Mouse (Mus musculus) forebrain, embryonic 16.5 days (tissue): ENCODE measurements around the gene Gpr137c. TPM values are rescaled to one million over a fixed set of nuclear protein-coding genes. Genes with fewer than 3 reads are reported as not detected.
A peak's percentile ranks its signal among the peaks of the same experiment; 100 is the strongest.

Source experiments
- ATAC-seq: fragments of 200-750 bp; cut with Nextera tagmentation; 2 replicates; pipeline ENCODE4 v1.8.0; 2017; ENCODE audit warnings: mild to moderate bottlenecking, moderate library complexity
- H3K27ac ChIP-seq: fragments of 300-500 bp; sonication (generic); 2 replicates; pipeline ENCODE4 v1.5.1; 2014; ENCODE audit warnings: low read length, control low read depth
- H3K27me3 ChIP-seq: fragments of 300-500 bp; sonication (generic); replicated peaks from 2 replicates; pipeline ENCODE4 v1.6.1; 2014; ENCODE audit warnings: low read length; ENCODE audit not compliant: control insufficient read depth, insufficient read depth
- H3K36me3 ChIP-seq: fragments of 300-500 bp; sonication (generic); 2 replicates; pipeline ENCODE4 v1.6.1; 2014; ENCODE audit not compliant: control insufficient read depth, insufficient read depth
- H3K4me1 ChIP-seq: fragments of 300-500 bp; sonication (generic); replicated peaks from 2 replicates; pipeline ENCODE4 v1.6.1; 2014; ENCODE audit warnings: low read length; ENCODE audit not compliant: control insufficient read depth, insufficient read depth
- H3K4me2 ChIP-seq: fragments of 300-500 bp; sonication (generic); 2 replicates; pipeline ENCODE4 v1.6.1; 2014; ENCODE audit warnings: mild to moderate bottlenecking, low read length, control low read depth
- H3K4me3 ChIP-seq: fragments of 300-500 bp; sonication (generic); replicated peaks from 2 replicates; pipeline ENCODE4 v1.5.1; 2014; ENCODE audit warnings: mild to moderate bottlenecking, low read length, control low read depth
- H3K9ac ChIP-seq: fragments of 300-500 bp; sonication (generic); replicated peaks from 2 replicates; pipeline ENCODE4 v1.6.1; 2014; ENCODE audit warnings: low read depth, low read length, control low read depth
- H3K9me3 ChIP-seq: fragments of 300-500 bp; sonication (generic); 2 replicates; pipeline ENCODE4 v1.6.1; 2016; ENCODE audit warnings: low read length; ENCODE audit not compliant: control insufficient read depth
- WGBS: fragments of 180-500 bp; shearing (Covaris S2); extraction: QIAGEN DNeasy Blood & Tissue Kit; methylation state at CpG from one replicate; pipeline ENCODE4 v1.1.7; 2014; 5-methylcytosine and 5-hydroxymethylcytosine counted together
- polyA plus RNA-seq: library from polyadenylated mRNA; unstranded; fragments of >200 nt; fragmentation: Nextera tagmentation; extraction: Ambion mirVana; gene quantifications from 2 replicates; pipeline ENCODE4 v1.2.1, GENCODE M21; 2015

The Gpr137c gene
- polyA plus RNA-seq, 1 experiment from 2014 or later: 15.1 TPM

DNA sequence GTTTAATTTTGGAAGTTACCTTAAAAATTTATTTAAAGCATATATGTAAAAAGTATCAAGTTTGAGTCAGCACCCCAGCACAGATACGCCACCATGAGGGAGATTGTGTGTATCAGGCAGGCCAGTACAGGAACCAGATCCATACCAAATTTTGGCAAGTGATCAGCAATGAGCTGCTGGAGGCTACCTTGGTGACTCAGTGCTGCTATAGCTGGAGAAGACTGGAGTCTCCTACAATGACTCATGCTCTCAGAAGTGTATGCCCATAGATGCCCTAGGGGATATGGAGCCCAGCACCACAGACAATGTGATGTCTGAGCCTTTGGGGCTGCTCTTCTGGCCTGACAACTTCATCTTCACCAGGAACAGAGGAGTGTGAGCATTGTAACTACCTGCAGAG, 8.1 kb upstream of the Gpr137c start:
- WGBS: 92% methylated on average over 1 of the region's 1 CpGs
- no peaks in the 10 kb centered on the region for H3K27me3 ChIP-seq
- ATAC-seq: no peak

DNA sequence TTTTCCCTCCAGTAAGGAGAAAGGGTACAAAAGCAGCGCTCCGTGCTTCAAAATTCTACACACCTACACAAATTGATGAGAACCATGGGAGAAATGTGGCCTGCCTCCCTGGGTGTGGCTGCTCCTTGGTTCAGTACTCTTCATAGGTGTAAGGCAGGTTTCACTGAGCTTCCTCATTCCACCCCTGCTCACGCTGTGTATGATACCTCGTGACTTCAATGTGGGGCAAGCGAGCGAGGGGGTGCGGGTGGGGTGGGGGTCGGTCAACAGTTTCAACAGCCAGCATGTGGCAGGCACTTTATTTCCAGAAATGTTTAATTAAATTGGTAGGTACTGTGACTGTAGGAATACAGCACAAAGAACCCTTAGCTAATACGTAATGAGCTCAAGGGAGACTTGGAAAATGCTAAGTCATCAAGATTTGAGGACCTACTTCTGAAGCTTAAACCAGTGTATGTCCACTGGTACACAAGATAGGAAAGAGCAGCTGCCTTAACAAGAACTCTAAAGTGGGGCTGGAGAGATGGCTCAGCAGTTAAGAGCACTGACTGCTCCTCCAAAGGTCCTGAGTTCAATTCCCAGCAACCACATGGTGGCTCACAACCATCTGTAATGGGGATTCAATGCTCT, 2.7 kb upstream of the Gpr137c start:
- no peak overlapping the region for H3K4me3 ChIP-seq
- H3K27ac ChIP-seq: no peak overlapping the region
- H3K9me3 ChIP-seq: no peaks in the 10 kb centered on the region
- no peaks in the 10 kb centered on the region for H3K36me3 ChIP-seq
- H3K4me2 ChIP-seq: no peak overlapping the region
- 95% methylated on average over 9 of the region's 9 CpGs for WGBS
- H3K9ac ChIP-seq: no peak overlapping the region
- ATAC-seq: no peak
- H3K4me1 ChIP-seq: peaks cover 14% of the 10 kb centered on the region
- H3K27me3 ChIP-seq: no peaks in the 10 kb centered on the region

More for the DNA sequence above, 8.1 kb upstream of the Gpr137c start:
- Histone ChIP-seq H3K27ac (no peak overlapping the region), H3K4me3 (no peak overlapping the region), H3K4me2 (no peak overlapping the region), H3K9ac (no peak overlapping the region), H3K4me1 (no peaks in the 10 kb centered on the region), H3K9me3 (no peaks in the 10 kb centered on the region), H3K36me3 (peaks cover 15% of the 10 kb centered on the region)

DNA sequence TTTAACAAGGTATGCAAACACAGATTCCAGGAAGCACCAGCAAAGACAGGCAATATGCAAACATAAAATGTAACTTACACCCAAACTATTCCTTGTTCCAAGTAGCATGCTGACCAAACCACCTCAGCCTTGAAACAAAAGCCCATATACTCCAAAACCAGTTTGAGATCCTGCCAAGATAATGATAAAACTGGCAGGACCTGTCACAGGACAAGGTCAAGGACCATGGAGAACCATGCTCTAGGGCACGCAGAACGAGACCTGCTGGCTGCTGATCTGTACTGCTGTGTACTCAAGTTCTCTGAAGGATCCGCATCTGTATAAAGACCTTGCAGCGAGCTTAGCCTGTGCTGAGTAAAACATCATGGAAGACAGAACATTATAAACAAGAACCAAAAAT, 1.8 kb upstream of the Gpr137c start:
- H3K27ac ChIP-seq: no peak overlapping the region
- no peaks in the 10 kb centered on the region for H3K9me3 ChIP-seq
- 91% methylated on average over 4 of the region's 4 CpGs for WGBS
- no peak overlapping the region for H3K4me3 ChIP-seq
- H3K4me2 ChIP-seq: peak overlapping the region; percentile 82
- no peak overlapping the region for H3K9ac ChIP-seq
- ATAC-seq: no peak
- H3K27me3 ChIP-seq: no peaks in the 10 kb centered on the region
- H3K4me1 ChIP-seq: peaks cover 17% of the 10 kb centered on the region
- H3K36me3 ChIP-seq: no peaks in the 10 kb centered on the region

DNA sequence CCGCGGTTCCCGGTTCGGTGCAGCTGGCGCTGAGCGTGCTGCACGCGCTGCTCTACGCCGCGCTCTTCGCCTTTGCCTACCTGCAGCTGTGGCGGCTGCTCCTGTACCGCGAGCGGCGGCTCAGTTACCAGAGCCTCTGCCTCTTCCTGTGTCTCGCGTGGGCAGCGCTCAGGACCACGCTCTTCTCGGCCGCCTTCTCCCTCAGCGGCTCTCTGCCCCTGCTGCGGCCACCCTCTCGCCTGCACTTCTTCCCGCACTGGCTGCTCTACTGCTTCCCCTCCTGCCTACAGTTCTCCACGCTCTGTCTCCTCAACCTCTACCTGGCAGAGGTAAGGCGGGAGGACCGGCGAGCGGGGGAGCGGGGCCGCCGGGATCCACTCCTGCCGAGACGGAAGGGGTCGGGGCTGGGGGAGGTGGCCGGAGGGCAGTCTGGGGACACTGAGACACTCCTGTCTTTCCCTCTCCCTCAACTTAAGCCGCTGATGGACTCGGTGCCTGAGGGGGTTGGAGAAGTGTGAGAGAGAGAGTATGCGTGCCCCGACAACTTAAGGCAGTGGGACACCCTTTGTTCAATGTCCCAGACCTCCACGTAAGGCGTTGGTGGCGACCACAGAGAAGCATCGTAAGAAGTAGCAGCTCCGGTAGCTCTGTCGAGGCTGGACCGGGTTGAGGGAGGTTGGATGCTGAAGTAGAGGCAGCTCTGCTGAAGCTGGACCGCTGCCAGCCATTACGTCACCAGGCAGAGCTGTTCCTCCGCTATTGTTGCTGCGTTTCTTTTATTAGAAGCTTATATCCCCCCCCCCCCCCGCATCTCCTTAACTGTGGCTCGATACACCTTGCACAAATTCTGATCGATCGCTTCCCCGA, 806 bp downstream of the Gpr137c start, which contains the start of gene Txndc16:
Gene Txndc16, minus strand, starts transcription at position 239 of the 867 bp plus-strand sequence.
- peak within 1 kb of the TSS; percentile 80 for H3K9ac ChIP-seq
- peaks cover 18% of the 10 kb centered on the region for H3K4me1 ChIP-seq
- under 1% methylated on average over 56 of the region's 59 CpGs for WGBS
- peak within 1 kb of the TSS; percentile 86 for H3K4me3 ChIP-seq
- H3K9me3 ChIP-seq: no peaks in the 10 kb centered on the region
- H3K36me3 ChIP-seq: no peaks in the 10 kb centered on the region; the same call in 1 of the 2 replicates
- peak within 1 kb of the TSS; percentile 82 for H3K4me2 ChIP-seq
- H3K27me3 ChIP-seq: no peaks in the 10 kb centered on the region
- peak; percentile 35 for ATAC-seq
- peak within 1 kb of the TSS; percentile 96 for H3K27ac ChIP-seq

DNA sequence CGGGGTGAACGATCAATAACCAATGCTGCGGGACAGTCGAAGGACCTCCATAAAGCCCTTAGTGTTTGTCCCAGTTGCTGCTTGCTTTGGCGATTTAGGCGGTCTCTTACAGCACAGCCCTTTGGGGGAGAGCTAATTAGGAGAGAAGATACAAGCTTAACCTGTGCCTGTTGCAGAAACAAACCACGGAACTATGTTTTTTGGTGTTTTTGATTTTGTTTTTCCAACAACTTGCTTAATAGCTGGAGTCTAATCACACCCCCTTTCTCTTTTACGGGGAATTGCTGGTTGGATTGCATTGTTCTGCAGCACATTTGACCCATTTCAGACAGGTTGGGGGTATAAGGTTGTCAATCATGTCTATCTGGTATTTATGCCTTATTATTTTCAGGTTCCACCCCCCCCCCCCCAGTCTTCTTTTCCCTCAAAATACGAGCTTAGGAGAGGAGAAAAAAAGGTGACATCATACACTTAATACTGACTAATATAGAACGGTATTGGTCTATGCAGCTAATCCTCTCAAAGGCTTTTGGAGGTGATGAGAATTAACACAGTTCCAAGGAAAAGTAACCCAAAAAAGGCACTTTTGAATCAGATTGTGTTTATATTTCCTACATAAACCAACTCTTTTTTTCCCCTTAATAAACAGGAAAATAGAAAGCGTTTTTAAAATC, 1.6 kb downstream of the Gpr137c start:
- no peaks in the 10 kb centered on the region; the same call in 1 of the 2 replicates for H3K36me3 ChIP-seq
- H3K9me3 ChIP-seq: no peaks in the 10 kb centered on the region
- H3K27ac ChIP-seq: peak overlapping the region; percentile 96
- no peaks in the 10 kb centered on the region for H3K27me3 ChIP-seq
- H3K4me3 ChIP-seq: peak overlapping the region; percentile 75
- H3K9ac ChIP-seq: peak overlapping the region; percentile 80
- no peak for ATAC-seq
- H3K4me2 ChIP-seq: peak overlapping the region; percentile 58
- 5% methylated on average over 11 of the region's 11 CpGs for WGBS
- peaks cover 18% of the 10 kb centered on the region for H3K4me1 ChIP-seq

DNA sequence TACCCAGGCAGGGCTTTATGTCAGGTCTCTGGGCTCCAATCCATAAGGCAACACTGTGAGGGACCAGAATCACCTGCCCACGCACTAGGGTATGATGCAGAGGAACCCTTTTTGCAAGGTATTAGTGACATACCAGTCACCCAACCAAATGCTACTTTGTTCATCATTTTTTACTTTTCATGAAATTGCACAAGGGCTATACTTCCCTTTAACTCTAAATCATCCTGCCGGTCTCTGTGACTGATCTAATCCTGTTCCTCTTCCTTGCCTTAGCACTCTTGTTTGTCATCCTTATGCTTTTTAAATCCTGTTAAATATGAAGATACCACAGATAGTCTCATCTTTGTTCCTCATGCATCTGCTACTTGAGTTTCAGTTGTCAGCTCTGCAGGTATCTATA, 19.5 kb downstream of the Gpr137c start:
- ATAC-seq: no peak
- no peak overlapping the region for H3K4me2 ChIP-seq
- no peaks in the 10 kb centered on the region for H3K27me3 ChIP-seq
- no peaks in the 10 kb centered on the region for H3K9me3 ChIP-seq
- no peak overlapping the region for H3K27ac ChIP-seq
- H3K4me1 ChIP-seq: no peaks in the 10 kb centered on the region
- WGBS: 85% methylated on average over 2 of the region's 2 CpGs
- H3K36me3 ChIP-seq: no peaks in the 10 kb centered on the region
- no peak overlapping the region for H3K9ac ChIP-seq
- no peak overlapping the region for H3K4me3 ChIP-seq

DNA sequence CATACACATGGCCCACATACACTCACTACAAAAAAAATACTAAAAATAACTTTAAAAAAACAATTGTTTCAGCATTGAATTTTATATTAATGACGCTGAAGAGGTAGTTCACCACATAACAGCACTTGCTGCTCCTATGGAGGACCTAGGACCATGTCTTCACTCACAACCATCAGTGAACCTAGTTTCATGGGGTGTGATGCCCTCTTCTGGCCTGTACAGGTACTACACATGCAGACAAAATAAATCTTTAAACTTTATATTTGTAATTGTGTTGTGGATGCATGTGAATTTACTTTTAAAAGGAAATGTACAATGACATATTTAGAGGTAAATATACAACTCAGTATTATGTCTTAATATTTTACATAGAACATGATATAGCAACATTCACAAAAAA, 22.1 kb downstream of the Gpr137c start:
- WGBS: 63% methylated on average over 1 of the region's 1 CpGs
- H3K27ac ChIP-seq: no peak overlapping the region
- H3K4me1 ChIP-seq: no peaks in the 10 kb centered on the region
- H3K4me2 ChIP-seq: no peak overlapping the region
- no peak overlapping the region for H3K4me3 ChIP-seq
- ATAC-seq: no peak
- no peaks in the 10 kb centered on the region for H3K9me3 ChIP-seq
- H3K27me3 ChIP-seq: no peaks in the 10 kb centered on the region
- H3K9ac ChIP-seq: no peak overlapping the region
- 0 out of 2 replicates have a peak, but pooled peaks cover 2% of the 10 kb centered on the region for H3K36me3 ChIP-seq

DNA sequence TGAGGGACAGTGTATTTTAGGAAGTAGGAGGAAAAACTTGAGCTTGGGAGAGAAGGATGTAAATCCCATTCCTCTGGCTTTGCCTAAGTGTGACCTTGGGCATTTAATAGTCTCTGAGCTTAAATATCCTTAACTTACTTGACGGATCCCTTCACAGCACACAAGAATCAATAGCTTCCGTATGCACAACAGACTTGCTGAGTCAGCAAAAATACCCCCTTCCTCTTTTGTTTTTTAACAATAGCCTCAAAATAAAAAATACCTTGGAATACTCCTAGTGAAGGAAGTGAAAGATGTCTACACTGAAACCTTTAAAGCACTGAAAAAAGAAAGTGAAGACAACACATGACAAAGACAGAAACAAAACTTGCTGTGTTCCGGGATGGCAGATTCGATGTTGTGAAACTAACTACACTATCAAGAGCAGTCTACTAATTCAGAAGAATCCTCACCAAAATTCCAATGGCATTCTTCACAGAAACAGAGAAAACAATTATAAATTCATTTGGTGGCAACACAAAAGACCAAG, 32.1 kb downstream of the Gpr137c start:
- ATAC-seq: no peak
- Histone ChIP-seq H3K27ac (no peak overlapping the region), H3K27me3 (no peaks in the 10 kb centered on the region), H3K9me3 (no peaks in the 10 kb centered on the region), H3K36me3 (peaks cover 7% of the 10 kb centered on the region; the same call in 1 of the 2 replicates), H3K4me2 (no peak overlapping the region), H3K4me1 (no peaks in the 10 kb centered on the region), H3K9ac (no peak overlapping the region), H3K4me3 (no peak overlapping the region)
- 88% methylated on average over 4 of the region's 4 CpGs for WGBS
